Mouse (Mus musculus) heart, adult 2 months (tissue): ENCODE results near the gene Itpr1.

Experiments
- CTCF ChIP-seq: fragments of 200-600 bp; IDR thresholded peaks from 2 replicates; pipeline ENCODE4 v1.8.1; 2022; ENCODE audit warnings: antibody characterized with exemption, mild to moderate bottlenecking, moderate library complexity
- EP300 ChIP-seq: fragments of 200-500 bp; IDR thresholded peaks from 2 replicates; pipeline ENCODE4 v1.6.1; 2011; ENCODE audit warnings: low read depth, low read length, control low read depth; ENCODE audit not compliant: insufficient read depth
- POLR2A ChIP-seq: fragments of 200-500 bp; IDR thresholded peaks from 2 replicates; pipeline ENCODE4 v1.6.1; 2011; ENCODE audit warnings: mild to moderate bottlenecking, low read depth, low read length, control low read depth; ENCODE audit not compliant: insufficient read depth

GRCm38 (mm10) chr6:108239056-108239455 is 26.2 kb downstream of the Itpr1 start:
- no peak for TF ChIP-seq CTCF
- no peak for TF ChIP-seq POLR2A
- no peak for TF ChIP-seq EP300
